Mouse (Mus musculus) skeletal muscle tissue, adult 2 months (tissue): ENCODE data around the gene Mfng.

Experiments used
- DNase-seq: peaks from one replicate; pipeline ENCODE4 v3.0.0-alpha.2; 2012; ENCODE audit warnings: low read depth, low spot score

The Mfng gene

DNA sequence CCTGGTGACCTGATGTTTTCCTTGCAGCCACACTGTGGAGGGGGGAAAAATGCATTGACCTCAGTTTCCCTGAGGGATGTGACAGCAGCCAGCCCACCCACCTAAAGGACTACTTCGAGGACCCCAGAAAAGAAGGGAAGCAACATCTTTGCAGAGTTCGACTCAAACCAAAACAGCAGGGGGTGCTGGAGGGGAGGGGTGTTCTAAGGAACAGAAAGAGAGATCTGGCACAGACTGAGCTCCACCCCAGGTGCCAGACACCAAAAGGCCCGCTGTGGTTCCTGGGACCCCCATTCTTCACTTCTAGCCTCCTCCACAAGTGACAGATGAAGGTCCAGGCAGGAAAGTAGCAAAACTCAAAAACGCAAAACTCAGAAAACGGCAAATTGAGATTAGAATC is 57.4 kb downstream of the Mfng start:
- DNase-seq = no peak

DNA sequence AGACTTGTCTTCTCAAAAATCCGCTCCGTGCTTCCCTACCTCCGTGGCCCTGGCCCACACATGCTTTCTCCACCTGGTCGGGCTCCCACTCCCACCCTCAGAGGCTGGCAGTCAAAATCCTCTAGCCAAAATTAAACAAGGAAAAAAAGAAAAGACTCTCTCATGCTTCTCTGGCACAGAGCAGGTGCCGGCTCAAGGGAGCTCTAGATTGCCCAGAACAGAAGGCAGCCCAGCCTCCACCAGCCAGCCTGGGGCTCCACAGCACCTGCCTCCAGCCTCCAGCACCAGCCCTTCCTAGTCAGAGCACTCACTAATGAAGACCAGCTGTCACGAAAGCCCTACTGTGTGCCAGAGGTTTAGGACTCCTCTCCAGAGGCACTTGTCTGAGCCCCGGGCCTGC is 59.5 kb downstream of the Mfng start:
- DNase-seq = no peak

DNA sequence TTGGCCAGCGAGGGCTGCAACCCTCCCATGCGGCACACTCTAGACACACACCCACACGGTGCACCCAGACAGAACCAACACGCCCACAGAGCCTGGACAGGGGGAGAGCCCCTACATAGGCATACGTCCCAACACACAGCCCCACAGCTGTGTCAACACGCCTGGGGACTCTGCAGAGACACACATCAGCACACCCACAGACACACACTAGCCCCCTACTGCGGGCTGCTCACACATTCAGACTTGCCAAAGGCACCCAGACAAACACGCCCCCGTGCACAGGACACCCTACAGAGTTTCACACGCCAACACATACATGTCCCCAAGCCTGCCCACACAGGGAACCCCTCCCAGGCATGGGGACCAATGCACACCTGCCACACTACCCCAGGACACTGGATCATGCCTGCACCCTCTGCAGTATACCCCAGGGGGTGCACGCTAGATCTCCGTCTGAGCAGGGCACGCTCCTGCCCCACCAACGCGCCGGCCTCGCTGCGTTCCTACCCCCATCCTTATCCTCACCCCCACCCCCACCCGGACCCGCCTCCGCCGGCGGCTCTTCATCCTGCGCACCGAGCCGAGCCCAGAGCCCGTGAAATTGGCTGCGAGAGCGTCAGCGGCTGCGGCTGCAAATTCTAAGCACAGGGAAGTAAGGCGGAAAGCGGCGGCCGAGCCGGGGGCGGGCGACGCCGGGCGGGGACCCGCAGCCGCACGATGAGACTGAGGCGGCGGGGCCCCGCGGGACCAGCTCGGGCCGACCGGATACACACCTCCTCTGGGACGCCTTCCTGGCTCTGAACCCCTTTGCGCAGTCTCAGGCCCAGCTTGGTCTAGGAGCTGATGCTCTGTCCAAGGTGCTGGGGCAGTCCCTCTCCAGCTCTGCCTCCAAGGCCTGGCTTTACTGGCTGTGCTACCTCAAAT is 60.7 kb downstream of the Mfng start:
- no peak for DNase-seq

DNA sequence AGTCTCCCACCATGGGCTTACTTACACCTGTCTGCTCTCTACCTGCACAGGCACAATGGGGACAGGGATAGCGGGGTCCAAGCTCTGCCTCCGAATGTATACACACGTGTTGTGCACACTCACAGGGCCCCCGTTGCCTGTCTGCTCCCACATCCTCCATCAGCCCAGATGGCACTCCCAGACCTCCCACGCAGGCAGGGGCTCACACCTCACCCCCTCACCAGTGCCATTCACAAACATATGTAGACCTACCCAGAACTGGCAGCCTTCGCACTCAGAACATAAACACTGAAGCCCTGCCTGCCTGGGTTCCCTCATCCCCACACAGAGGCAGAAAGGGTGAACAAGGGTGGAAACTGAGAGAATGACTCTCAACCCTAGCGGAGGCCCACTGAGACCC is 61.3 kb downstream of the Mfng start:
- no peak for DNase-seq

DNA sequence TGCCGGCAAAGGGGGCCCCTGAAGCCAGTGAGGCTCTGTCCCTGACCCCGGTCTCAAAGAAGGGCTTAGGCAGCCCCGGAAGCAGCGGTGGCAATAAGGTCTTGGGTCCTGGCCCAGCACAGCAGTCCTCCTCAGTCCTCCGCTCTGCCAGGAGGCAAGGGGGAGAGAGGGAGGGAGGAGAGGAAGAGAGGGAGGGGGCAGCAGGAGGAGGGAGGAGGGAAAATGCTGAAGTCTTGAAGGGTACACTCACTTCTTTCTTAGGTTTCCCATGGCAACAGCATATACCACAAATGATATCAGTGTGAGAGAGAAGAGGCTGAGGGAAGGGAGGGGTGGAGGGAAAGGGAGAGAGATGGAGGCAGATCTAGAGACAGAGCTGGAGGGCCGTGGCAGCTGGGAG is 62.6 kb downstream of the Mfng start:
- no peak for DNase-seq

DNA sequence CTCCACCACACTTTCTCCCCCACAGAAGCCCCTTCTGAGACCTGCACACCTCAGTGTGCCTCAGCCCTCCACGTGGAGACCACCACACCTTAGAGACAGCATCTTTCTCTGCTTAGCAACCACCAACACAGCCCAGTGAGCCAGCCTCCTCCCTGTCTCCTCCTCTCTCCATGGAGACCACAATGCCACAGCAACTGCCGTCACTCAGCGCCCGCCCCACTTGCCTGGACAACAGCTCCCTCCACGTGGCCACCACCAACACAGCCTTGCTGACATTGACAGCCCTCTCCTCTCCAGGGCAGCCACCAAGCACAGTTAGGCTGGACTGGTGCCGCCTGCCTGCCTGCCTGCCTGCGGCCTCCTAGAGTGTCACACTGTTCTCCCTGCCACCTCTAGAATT is 63.5 kb downstream of the Mfng start:
- no peak for DNase-seq

DNA sequence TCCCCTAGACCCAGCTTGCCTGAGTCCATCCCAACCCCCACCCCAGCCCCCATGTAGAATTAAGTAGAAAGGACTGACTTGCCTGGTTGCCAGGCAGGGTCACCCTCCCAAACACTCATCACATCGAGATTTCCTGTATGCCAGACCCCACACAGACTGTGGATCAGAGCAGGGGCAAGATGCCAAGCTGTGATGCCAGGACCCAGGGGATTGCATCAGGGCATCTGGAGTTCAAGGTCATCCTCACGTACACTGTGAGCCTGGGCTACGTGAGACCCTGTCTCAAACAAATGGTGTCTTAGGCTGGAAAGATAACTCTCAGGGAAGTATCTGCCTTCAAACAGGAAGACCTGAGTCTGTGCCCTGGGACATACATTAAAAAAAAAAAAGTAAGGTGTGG is 66.6 kb downstream of the Mfng start:
- no peak for DNase-seq
